Mouse (Mus musculus): ENCODE results near the gene Klhl20.
A peak's percentile ranks its signal among the peaks of the same experiment; 100 is the strongest.

- TF ChIP-seq CTCF (IDR thresholded peaks at IDR 0.05; ENCODE audit: low read depth): peak; percentile 44
- TF ChIP-seq EP300 (IDR thresholded peaks at IDR 0.05; ENCODE audit: low read depth): no peak
Observed at GRCm38 (mm10) chr1:161180674-161181073, 49.4 kb upstream of the Klhl20 start.

Data from heart, postnatal 0 days (tissue).